Mouse (Mus musculus) stomach, embryonic 14.5 days (tissue): Measurements from ENCODE around the gene Rftn1. TPM values are rescaled to one million over a fixed set of nuclear protein-coding genes. Genes with fewer than 3 reads are reported as not detected.

Source experiments
- ATAC-seq: fragments of 200-750 bp; cut with Nextera tagmentation; 2 replicates; pipeline ENCODE4 v1.8.0; 2017; ENCODE audit warnings: low read depth, moderate TSS enrichment; ENCODE audit not compliant: insufficient number of reproducible peaks, insufficient read depth, low FRiP score
- H3K27ac ChIP-seq: fragments of 300-500 bp; sonication (generic); 2 replicates; pipeline ENCODE4 v1.5.1; 2014; ENCODE audit warnings: mild to moderate bottlenecking, low read length, moderate library complexity, mixed read lengths
- H3K27me3 ChIP-seq: fragments of 300-500 bp; sonication (generic); 2 replicates; pipeline ENCODE4 v1.6.1; 2014; ENCODE audit warnings: low read length, control low read depth, mixed read lengths; ENCODE audit not compliant: control insufficient read depth, insufficient read depth
- H3K36me3 ChIP-seq: fragments of 300-500 bp; sonication (generic); 2 replicates; pipeline ENCODE4 v1.6.1; 2014; ENCODE audit warnings: mild to moderate bottlenecking, control low read depth, low read length, moderate library complexity, mixed read lengths; ENCODE audit not compliant: control insufficient read depth, insufficient read depth
- H3K4me1 ChIP-seq: fragments of 300-500 bp; sonication (generic); 2 replicates; pipeline ENCODE4 v1.6.1; 2014; ENCODE audit warnings: low read length, control low read depth, mixed read lengths; ENCODE audit not compliant: control insufficient read depth, insufficient read depth
- H3K4me2 ChIP-seq: fragments of 300-500 bp; sonication (generic); replicated peaks from 2 replicates; pipeline ENCODE4 v1.6.1; 2014; ENCODE audit warnings: low read depth, low read length, control low read depth
- H3K4me3 ChIP-seq: fragments of 300-500 bp; sonication (generic); 2 replicates; pipeline ENCODE4 v1.5.1; 2014; ENCODE audit warnings: low read depth, low read length, control low read depth
- H3K9ac ChIP-seq: fragments of 300-500 bp; sonication (generic); replicated peaks from 2 replicates; pipeline ENCODE4 v1.6.1; 2014; ENCODE audit warnings: low read depth, mild to moderate bottlenecking, control low read depth, low read length, moderate library complexity, mixed read lengths
- H3K9me3 ChIP-seq: fragments of 300-500 bp; sonication (generic); 2 replicates; pipeline ENCODE4 v1.6.1; 2016; ENCODE audit warnings: low read depth, low read length, control low read depth; ENCODE audit not compliant: control insufficient read depth
- WGBS: fragments of 180-500 bp; shearing (Covaris S2); extraction: QIAGEN DNeasy Blood & Tissue Kit; methylation state at CpG from one replicate; pipeline ENCODE4 v1.1.7; 2014; 5-methylcytosine and 5-hydroxymethylcytosine counted together
- polyA plus RNA-seq: library from polyadenylated mRNA; unstranded; fragments of >200 nt; fragmentation: Nextera tagmentation; extraction: Ambion mirVana; gene quantifications from 2 replicates; pipeline ENCODE4 v1.2.1, GENCODE M21; 2014

Gene Rftn1
- polyA plus RNA-seq, 1 experiment from 2014 or later: 9.3 TPM

- no peaks in the 10 kb centered on the region for H3K36me3 ChIP-seq
- H3K9ac ChIP-seq: no peak overlapping the region
- H3K9me3 ChIP-seq: no peaks in the 10 kb centered on the region
- no peak overlapping the region for H3K4me2 ChIP-seq
- no peaks in the 10 kb centered on the region for H3K27me3 ChIP-seq
- ATAC-seq: no peak
- H3K4me1 ChIP-seq: no peaks in the 10 kb centered on the region
- WGBS: 28% methylated on average over 10 of the region's 10 CpGs
- H3K27ac ChIP-seq: no peak overlapping the region
- no peak overlapping the region for H3K4me3 ChIP-seq
Observed at GRCm38 (mm10) chr17:50196005-50196672, 5.7 kb upstream of the Rftn1 start.

- no peak for ATAC-seq
- no peaks in the 10 kb centered on the region for H3K36me3 ChIP-seq
- no peak overlapping the region for H3K27ac ChIP-seq
- no peak overlapping the region for H3K4me2 ChIP-seq
- no peaks in the 10 kb centered on the region for H3K4me1 ChIP-seq
- H3K9ac ChIP-seq: no peak overlapping the region
- H3K4me3 ChIP-seq: no peak overlapping the region
- H3K9me3 ChIP-seq: no peaks in the 10 kb centered on the region
- WGBS: 92% methylated on average over 7 of the region's 7 CpGs
- no peaks in the 10 kb centered on the region for H3K27me3 ChIP-seq
Observed at GRCm38 (mm10) chr17:50195399-50195798, 4.9 kb upstream of the Rftn1 start.

- H3K9me3 ChIP-seq: no peaks in the 10 kb centered on the region
- no peak overlapping the region for H3K27ac ChIP-seq
- H3K4me1 ChIP-seq: no peaks in the 10 kb centered on the region
- H3K4me3 ChIP-seq: no peak overlapping the region
- H3K36me3 ChIP-seq: no peaks in the 10 kb centered on the region
- H3K27me3 ChIP-seq: no peaks in the 10 kb centered on the region
- WGBS: 60% methylated on average over 3 of the region's 3 CpGs
- H3K4me2 ChIP-seq: no peak overlapping the region
- H3K9ac ChIP-seq: no peak overlapping the region
- ATAC-seq: no peak
Observed at GRCm38 (mm10) chr17:50194541-50194940, 4.1 kb upstream of the Rftn1 start.

GRCm38 (mm10) chr17:50193653-50194052 lies 3.2 kb upstream of the Rftn1 start:
- no peaks in the 10 kb centered on the region for H3K4me1 ChIP-seq
- H3K36me3 ChIP-seq: no peaks in the 10 kb centered on the region
- H3K4me3 ChIP-seq: no peak overlapping the region
- ATAC-seq: no peak
- 33% methylated on average over 3 of the region's 3 CpGs for WGBS
- H3K9ac ChIP-seq: no peak overlapping the region
- no peaks in the 10 kb centered on the region for H3K9me3 ChIP-seq
- H3K27me3 ChIP-seq: no peaks in the 10 kb centered on the region
- no peak overlapping the region for H3K27ac ChIP-seq
- no peak overlapping the region for H3K4me2 ChIP-seq

GRCm38 (mm10) chr17:50192376-50192940 lies 2.0 kb upstream of the Rftn1 start:
- WGBS: 62% methylated on average over 10 of the region's 10 CpGs
- no peak overlapping the region for H3K4me3 ChIP-seq

GRCm38 (mm10) chr17:50191318-50191957 lies 964 bp upstream of the Rftn1 start:
- H3K36me3 ChIP-seq: no peaks in the 10 kb centered on the region
- WGBS: 50% methylated on average over 9 of the region's 9 CpGs
- no peaks in the 10 kb centered on the region for H3K27me3 ChIP-seq
- no peak overlapping the region for H3K4me2 ChIP-seq
- H3K27ac ChIP-seq: no peak overlapping the region
- no peak for ATAC-seq
- H3K4me1 ChIP-seq: no peaks in the 10 kb centered on the region
- no peak overlapping the region for H3K9ac ChIP-seq
- no peaks in the 10 kb centered on the region for H3K9me3 ChIP-seq
- H3K4me3 ChIP-seq: no peak overlapping the region

More at GRCm38 (mm10) chr17:50192376-50192940, 2.0 kb upstream of the Rftn1 start:
- no peak for ATAC-seq
- H3K4me1 ChIP-seq: no peaks in the 10 kb centered on the region
- no peaks in the 10 kb centered on the region for H3K9me3 ChIP-seq
- no peaks in the 10 kb centered on the region for H3K27me3 ChIP-seq
- H3K36me3 ChIP-seq: no peaks in the 10 kb centered on the region
- no peak overlapping the region for H3K9ac ChIP-seq
- H3K4me2 ChIP-seq: no peak overlapping the region
- no peak overlapping the region for H3K27ac ChIP-seq

GRCm38 (mm10) chr17:50189381-50190012 lies 977 bp downstream of the Rftn1 start:
- Histone ChIP-seq H3K36me3 (no peaks in the 10 kb centered on the region), H3K4me3 (peak overlapping the region; percentile 72), H3K27me3 (no peaks in the 10 kb centered on the region), H3K9me3 (no peaks in the 10 kb centered on the region), H3K9ac (peak overlapping the region; percentile 50; the same call in 1 of the 2 replicates), H3K4me1 (no peaks in the 10 kb centered on the region), H3K4me2 (peak overlapping the region; percentile 97), H3K27ac (no peak overlapping the region)
- 3% methylated on average over 24 of the region's 24 CpGs for WGBS
- ATAC-seq: peak; percentile 62; the same call in 1 of the 2 replicates

GRCm38 (mm10) chr17:50188662-50189345 lies 1.7 kb downstream of the Rftn1 start:
- WGBS: 68% methylated on average over 12 of the region's 12 CpGs
- Histone ChIP-seq H3K27me3 (no peaks in the 10 kb centered on the region), H3K9ac (no peak overlapping the region), H3K4me3 (no peak overlapping the region; the same call in 1 of the 2 replicates), H3K9me3 (no peaks in the 10 kb centered on the region), H3K4me2 (no peak overlapping the region), H3K36me3 (no peaks in the 10 kb centered on the region), H3K27ac (no peak overlapping the region), H3K4me1 (no peaks in the 10 kb centered on the region)
- ATAC-seq: peak; percentile 4; the same call in 1 of the 2 replicates
